Mouse (Mus musculus) cerebellum, adult 9-11 months (tissue): ENCODE measurements around the gene Vmn2r21.
"Not testable (repeated sequence)": the region's sequence is repeated elsewhere in the genome, so short reads cannot be mapped to it uniquely, and the experiment has no call there.

ENCODE experiments used
- DNase-seq: peaks from one replicate; pipeline ENCODE4 v3.0.0; 2022

Vmn2r21 gene

DNA sequence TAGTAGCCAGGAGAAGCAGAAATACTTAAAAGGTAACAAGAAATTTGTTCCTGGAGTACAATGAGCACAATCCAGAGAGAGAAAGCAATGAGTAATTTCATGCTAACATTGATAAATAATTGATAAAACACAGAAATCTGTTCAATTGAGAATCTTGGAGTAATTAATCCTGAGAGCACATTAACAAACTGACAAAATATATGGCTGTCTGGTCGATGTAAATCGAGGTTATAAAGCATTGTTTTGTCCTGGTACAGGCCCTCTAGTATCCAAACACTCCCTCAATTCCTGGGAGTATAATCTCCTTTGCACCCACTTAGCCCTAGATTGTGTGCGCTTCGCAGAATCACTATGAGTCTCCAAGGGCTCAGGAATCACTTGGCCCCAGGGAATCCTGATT is at the start of gene Vmn2r21:
Gene Vmn2r21, minus strand, starts transcription at position 101 of the 400 bp plus-strand sequence.
- not testable (repeated sequence) for DNase-seq

DNA sequence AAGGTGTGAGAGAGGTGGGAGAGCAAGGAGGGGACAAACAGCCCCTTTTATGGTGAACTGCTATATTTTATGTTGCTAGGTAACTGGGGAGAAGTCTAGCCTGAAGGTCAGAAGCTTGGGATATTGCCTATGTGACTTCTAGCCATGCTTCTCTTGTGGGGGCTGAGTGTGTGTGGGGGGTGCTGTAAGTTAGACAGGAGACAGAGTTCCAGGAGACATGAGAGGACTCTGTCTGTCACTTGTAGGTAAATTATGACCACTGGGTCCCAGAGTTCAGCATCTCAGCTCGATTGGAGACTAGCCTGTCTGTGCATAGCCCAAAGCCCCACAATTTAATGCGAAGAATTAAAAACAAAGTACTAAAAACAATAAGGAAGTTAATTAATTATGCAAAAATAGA is 41.5 kb upstream of the Vmn2r21 start:
- not testable (repeated sequence) for DNase-seq

DNA sequence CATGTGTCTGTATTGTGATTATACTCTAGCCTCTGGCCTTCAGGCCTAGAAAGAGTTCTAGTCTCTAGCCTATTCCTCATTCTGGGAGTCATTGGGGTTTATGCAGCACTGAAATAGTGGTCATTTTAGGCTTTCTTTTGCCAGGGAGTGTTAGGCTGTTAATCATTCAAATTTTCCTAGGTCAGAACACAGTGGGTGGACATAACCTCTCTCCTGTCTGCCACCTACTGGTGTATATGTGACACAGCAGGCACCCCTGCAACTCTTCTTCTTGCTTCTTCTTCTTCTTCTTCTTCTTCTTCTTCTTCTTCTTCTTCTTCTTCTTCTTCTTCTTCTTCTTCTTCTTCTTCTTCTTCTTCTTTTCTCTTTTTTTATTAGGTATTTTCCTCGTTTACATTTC is 6.5 kb upstream of the Vmn2r21 start:
- DNase-seq = not testable (repeated sequence)

DNA sequence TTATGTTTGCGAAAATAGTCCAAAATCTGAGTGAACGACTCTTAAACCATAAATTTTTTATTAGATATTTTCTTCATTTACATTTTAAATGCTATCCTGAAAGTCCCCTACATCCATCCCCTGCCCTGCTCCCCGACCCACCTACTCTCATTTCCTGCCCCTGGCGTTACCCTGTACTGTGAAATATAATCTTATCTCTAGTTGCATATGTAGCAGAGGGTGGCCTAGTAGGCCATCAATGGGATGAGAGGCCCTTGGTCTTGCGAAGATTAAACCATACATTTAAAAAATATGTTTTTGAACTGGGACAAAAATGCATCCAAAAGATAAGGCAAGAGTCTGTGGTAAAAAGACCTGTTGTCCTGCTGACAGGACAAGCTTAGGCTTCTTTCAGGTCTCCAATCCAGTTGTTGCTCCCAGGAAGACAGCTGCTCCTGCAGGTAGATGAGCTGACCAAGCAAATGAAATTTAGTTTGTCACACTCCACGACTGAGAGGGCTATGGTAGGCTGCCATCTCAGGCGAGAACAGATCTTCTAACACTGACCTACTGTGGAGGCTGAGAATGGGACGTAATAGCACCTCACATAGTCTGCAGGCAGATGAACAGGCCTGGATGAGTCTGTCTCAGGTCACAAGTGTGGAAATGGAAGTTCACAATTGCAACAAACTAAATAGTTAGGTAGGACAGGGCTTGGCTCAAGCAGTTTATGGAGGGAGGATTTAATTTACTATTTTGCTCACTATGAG is 10.8 kb downstream of the Vmn2r21 start:
- DNase-seq = not testable (repeated sequence)

DNA sequence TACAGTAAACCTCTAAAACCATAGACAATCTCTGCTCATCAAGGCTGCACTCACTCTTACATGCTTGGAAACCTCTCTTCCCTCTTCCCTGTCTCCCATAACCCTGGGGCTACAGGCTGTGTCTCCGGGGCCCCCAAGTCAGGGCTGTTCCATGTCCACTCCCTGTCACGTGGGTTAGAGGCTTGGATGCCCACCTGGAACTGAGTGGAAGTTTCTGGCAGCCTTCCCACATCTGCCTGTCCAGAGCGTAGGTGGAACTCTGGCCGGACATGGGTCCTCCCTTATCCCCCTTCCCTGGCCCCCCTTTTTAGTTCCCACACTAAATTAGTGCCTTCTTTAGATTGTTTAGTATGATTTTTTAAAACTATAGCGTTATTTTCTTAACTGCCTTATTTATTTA is 60.2 kb downstream of the Vmn2r21 start:
- DNase-seq = not testable (repeated sequence)

DNA sequence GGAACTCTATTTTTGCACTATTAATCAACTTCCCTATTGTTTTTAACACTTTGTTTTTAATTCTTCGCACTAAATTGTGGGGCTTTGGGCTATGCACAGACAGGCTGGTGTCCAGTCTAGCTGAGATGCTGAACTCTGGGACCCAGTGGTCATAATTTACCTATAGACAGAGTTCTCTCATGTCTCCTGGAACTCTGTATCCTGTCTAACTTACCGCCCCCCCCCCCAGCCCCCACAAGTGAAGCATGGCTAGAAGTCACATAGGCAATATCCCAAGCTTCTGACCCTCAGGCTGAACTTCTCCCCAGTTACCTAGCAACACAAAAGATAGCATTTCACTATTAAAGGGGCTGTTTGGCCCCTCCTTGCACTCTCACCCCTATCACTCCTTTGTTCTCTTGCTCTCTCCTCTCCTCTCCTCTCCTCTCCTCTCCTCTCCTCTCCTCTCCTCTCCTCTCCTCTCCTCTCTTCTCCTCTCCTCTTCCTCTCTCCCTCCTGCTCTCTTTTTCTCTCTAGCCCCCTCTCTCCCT is 60.7 kb downstream of the Vmn2r21 start:
- not testable (repeated sequence) for DNase-seq

DNA sequence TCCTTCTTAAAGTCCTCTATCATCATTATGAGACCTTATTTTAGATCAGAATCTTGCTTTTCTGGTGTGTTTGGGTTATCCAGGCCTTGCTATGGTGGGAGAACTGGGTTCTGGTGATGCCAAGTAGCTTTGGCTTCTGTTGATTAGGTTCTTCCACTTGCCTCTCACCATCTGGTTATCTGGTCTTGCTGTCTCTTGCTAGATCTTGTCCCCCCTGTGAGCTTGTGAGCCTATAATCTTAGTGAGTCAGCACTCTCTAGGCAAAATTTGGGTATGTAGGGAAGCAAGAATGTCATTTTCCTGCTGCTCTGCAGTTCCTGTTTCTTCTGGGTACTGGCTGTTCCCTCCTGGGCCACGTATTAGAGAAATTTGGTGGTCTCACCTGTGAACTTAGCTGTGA is 64.6 kb downstream of the Vmn2r21 start:
- not testable (repeated sequence) for DNase-seq
